Mouse (Mus musculus) midbrain, embryonic 16.5 days (tissue): ENCODE measurements around the gene Klrb1. TPM values are rescaled to one million over a fixed set of nuclear protein-coding genes. Genes with fewer than 3 reads are reported as not detected.

Experiments used
- ATAC-seq: fragments of 200-750 bp; cut with Nextera tagmentation; 2 replicates; pipeline ENCODE4 v1.8.0; 2017; ENCODE audit warnings: moderate TSS enrichment
- H3K27ac ChIP-seq: fragments of 300-500 bp; sonication (generic); 2 replicates; pipeline ENCODE4 v1.5.1; 2014; ENCODE audit warnings: mild to moderate bottlenecking, low read length, mixed read lengths
- H3K27me3 ChIP-seq: fragments of 300-500 bp; sonication (generic); 2 replicates; pipeline ENCODE4 v1.6.1; 2014; ENCODE audit warnings: low read depth, low read length, mixed read lengths; ENCODE audit not compliant: control insufficient read depth, insufficient read depth
- H3K36me3 ChIP-seq: fragments of 300-500 bp; sonication (generic); 2 replicates; pipeline ENCODE4 v1.6.1; 2014; ENCODE audit warnings: mild to moderate bottlenecking, low read length, moderate library complexity, mixed read lengths; ENCODE audit not compliant: control insufficient read depth, insufficient read depth
- H3K4me1 ChIP-seq: fragments of 300-500 bp; sonication (generic); 2 replicates; pipeline ENCODE4 v1.6.1; 2014; ENCODE audit warnings: mild to moderate bottlenecking, low read length, mixed read lengths; ENCODE audit not compliant: control insufficient read depth, insufficient read depth
- H3K4me2 ChIP-seq: fragments of 300-500 bp; sonication (generic); 2 replicates; pipeline ENCODE4 v1.6.1; 2014; ENCODE audit warnings: mild to moderate bottlenecking, low read length, mixed read lengths
- H3K4me3 ChIP-seq: fragments of 300-500 bp; sonication (generic); 2 replicates; pipeline ENCODE4 v1.5.1; 2014; ENCODE audit warnings: low read depth, mild to moderate bottlenecking, low read length, moderate library complexity, mixed read lengths
- H3K9ac ChIP-seq: fragments of 300-500 bp; sonication (generic); 2 replicates; pipeline ENCODE4 v1.6.1; 2014; ENCODE audit warnings: low read depth, low read length, mixed read lengths
- H3K9me3 ChIP-seq: fragments of 300-500 bp; sonication (generic); replicated peaks from 2 replicates; pipeline ENCODE4 v1.6.1; 2014; ENCODE audit warnings: mild to moderate bottlenecking, low read length, mixed read lengths; ENCODE audit not compliant: control insufficient read depth, poor library complexity, severe bottlenecking
- WGBS: fragments of 180-500 bp; shearing (Covaris S2); extraction: QIAGEN DNeasy Blood & Tissue Kit; methylation state at CpG from one replicate; pipeline ENCODE4 v1.1.7; 2014; 5-methylcytosine and 5-hydroxymethylcytosine counted together
- polyA plus RNA-seq: library from polyadenylated mRNA; unstranded; fragments of >200 nt; fragmentation: Nextera tagmentation; extraction: Ambion mirVana; gene quantifications from 2 replicates; pipeline ENCODE4 v1.2.1, GENCODE M21; 2015

The Klrb1 gene
- polyA plus RNA-seq, 1 experiment from 2014 or later = 0.90 TPM

DNA sequence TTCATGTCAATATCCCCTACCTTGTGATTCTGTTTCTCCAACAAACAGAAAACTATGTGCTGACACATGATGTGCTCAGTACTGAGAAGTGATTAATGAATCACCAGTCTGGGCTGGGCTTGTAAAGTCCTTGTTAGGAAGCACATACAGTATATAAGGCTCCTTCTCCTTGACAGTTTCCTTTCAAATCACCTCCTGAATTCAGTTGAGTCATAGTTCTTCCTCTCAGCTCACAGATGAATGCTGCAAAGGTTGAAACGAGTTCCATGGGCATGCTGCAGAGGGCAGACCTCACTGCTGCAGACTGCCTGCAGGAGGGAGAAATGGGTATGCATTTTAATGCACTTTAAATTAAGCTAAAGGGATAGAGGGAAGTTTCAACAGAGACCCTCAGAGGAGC lies 60.7 kb downstream of the Klrb1 start, which contains the start of gene Clec2h:
Clec2h (plus strand) TSS at position 180 of the 400 bp plus-strand sequence.
- Histone ChIP-seq H3K4me1 (no peaks in the 10 kb centered on the region), H3K9ac (no peak within 1 kb of the TSS), H3K4me2 (no peak within 1 kb of the TSS), H3K27ac (no peak within 1 kb of the TSS), H3K9me3 (no peaks in the 10 kb centered on the region), H3K27me3 (no peaks in the 10 kb centered on the region), H3K4me3 (no peak within 1 kb of the TSS), H3K36me3 (no peaks in the 10 kb centered on the region)
- WGBS = 9% methylated on average over 1 of the region's 1 CpGs
- no peak for ATAC-seq

DNA sequence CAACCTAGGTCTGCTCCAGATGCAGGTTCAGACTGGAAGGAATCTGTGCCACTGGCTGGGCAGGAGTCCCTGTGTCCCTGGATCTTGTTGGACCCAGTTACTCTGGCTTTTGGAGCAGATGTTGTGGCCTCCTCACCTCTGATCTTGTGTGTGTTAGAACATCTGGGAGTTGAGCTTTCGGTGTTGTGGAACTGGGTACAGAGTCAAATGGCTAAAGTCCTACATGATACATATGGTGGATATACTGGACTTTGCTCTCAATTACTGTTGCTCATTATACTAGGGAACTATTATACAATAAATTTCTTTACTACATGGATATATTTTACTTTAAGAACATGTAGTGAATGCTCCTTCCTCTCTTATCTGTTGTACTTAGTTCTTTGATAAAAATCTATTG lies 61.6 kb downstream of the Klrb1 start:
- no peak for ATAC-seq
- Histone ChIP-seq H3K9ac (no peak overlapping the region), H3K4me2 (no peak overlapping the region), H3K4me3 (no peak overlapping the region), H3K27me3 (no peaks in the 10 kb centered on the region), H3K9me3 (no peaks in the 10 kb centered on the region), H3K36me3 (no peaks in the 10 kb centered on the region), H3K4me1 (no peaks in the 10 kb centered on the region), H3K27ac (no peak overlapping the region)
- WGBS = 90% methylated on average over 1 of the region's 1 CpGs

Other genes starting within 250 kb of the Klrb1 start
- gene Pzp, start 196.3 kb downstream of the Klrb1 start, polyA plus RNA-seq = not detected in 2 replicates
- gene A2ml1, start 141.5 kb downstream of the Klrb1 start, polyA plus RNA-seq = 1.4 and 3.5 TPM in 2 replicates
- gene Klrb1a, start 99.5 kb downstream of the Klrb1 start, polyA plus RNA-seq = not detected in 2 replicates
- not detected in 2 replicates for gene Clec2h, start 60.7 kb downstream of the Klrb1 start, polyA plus RNA-seq
- not detected in 2 replicates for gene Klrb1c, start 66.2 kb upstream of the Klrb1 start, polyA plus RNA-seq
- gene Gm44511, start 103.3 kb upstream of the Klrb1 start, polyA plus RNA-seq = not detected in 2 replicates
- gene Klrb1b, start 103.3 kb upstream of the Klrb1 start, polyA plus RNA-seq = not detected in 2 replicates
- not detected in 2 replicates for gene Clec2i, start 164.5 kb upstream of the Klrb1 start, polyA plus RNA-seq
- 0.23 TPM in 1 of 2 replicates, not detected in the other for gene BC035044, start 168.1 kb upstream of the Klrb1 start, polyA plus RNA-seq
- gene Clec2g, start 211.3 kb upstream of the Klrb1 start, polyA plus RNA-seq = not detected in 2 replicates